In genomic region chr15:98989701-98990430, GRCm38 (mm10) we compare ENCODE assay signal across 12 mouse cellular contexts. TPM values are rescaled to one million over a fixed set of nuclear protein-coding genes. Genes with fewer than 3 reads are reported as not detected.
A peak's percentile ranks its signal among the peaks of the same experiment; 100 is the strongest.
DNase-seq lines count a peak whose midpoint lies in the region; ATAC-seq lines count a peak whose summit lies in the region.
"Had no signal": no experiment of that assay in that cellular context is flagged by ENCODE, and none has a peak within 500 bp of the region (broad histone marks: within the 10 kb centered on the region; RNA-seq: fewer than 3 reads in every experiment).

No protein-coding gene starts in this region.

- WGBS in embryonic facial prominence, embryonic 12.5 days, result 39% methylated on average over 11 of the region's 12 CpGs
- 13% methylated on average over 12 of the region's 12 CpGs for WGBS in hindbrain, embryonic 16.5 days
- 47% methylated on average over 9 of the region's 12 CpGs for WGBS in kidney, embryonic 16.5 days

- no peak overlapping the region for H3K9ac ChIP-seq in embryonic facial prominence, embryonic 12.5 days
- peak overlapping the region; percentile 72 for H3K9ac ChIP-seq in hindbrain, embryonic 16.5 days (ENCODE audit: low read depth, low read length)
- no peak overlapping the region for H3K9ac ChIP-seq in kidney, embryonic 16.5 days (replicated peaks; ENCODE audit: low read length)

- DNase-seq in heart, adult 11 months, result peak; percentile 87
- no peak for DNase-seq in heart, postnatal 25 days (ENCODE audit: low spot score)
- peak; percentile 45 for DNase-seq in retina, embryonic 14.5 days (ENCODE audit: low spot score)
- no peak for DNase-seq in ovary, postnatal 14 days (ENCODE audit: low spot score)
- DNase-seq: adrenal gland, adult 2 months; gastrocnemius, postnatal 25 days; kidney, adult 9 months; spleen, adult 18-20 months had no signal

- H3K9me3 ChIP-seq in embryonic facial prominence, embryonic 12.5 days, result no peaks in the 10 kb centered on the region
- H3K9me3 ChIP-seq in hindbrain, embryonic 16.5 days (ENCODE audit: control insufficient read depth, low read length), result no peaks in the 10 kb centered on the region
- H3K9me3 ChIP-seq in kidney, embryonic 16.5 days (ENCODE audit: low read length), result no peaks in the 10 kb centered on the region

- no peaks in the 10 kb centered on the region for H3K36me3 ChIP-seq in embryonic facial prominence, embryonic 12.5 days
- no peaks in the 10 kb centered on the region for H3K36me3 ChIP-seq in hindbrain, embryonic 16.5 days (ENCODE audit: control insufficient read depth, insufficient read depth, low read length)
- H3K36me3 ChIP-seq in kidney, embryonic 16.5 days (ENCODE audit: insufficient read depth, low read length), result no peaks in the 10 kb centered on the region

- H3K4me1 ChIP-seq in embryonic facial prominence, embryonic 12.5 days, result peaks cover 57% of the 10 kb centered on the region
- H3K4me1 ChIP-seq in hindbrain, embryonic 16.5 days (ENCODE audit: control insufficient read depth, insufficient read depth, low read depth, low read length), result peaks cover 58% of the 10 kb centered on the region
- peaks cover 42% of the 10 kb centered on the region for H3K4me1 ChIP-seq in kidney, embryonic 16.5 days (ENCODE audit: insufficient read depth, low read length)

- H3K27me3 ChIP-seq in embryonic facial prominence, embryonic 12.5 days, result no peaks in the 10 kb centered on the region
- no peaks in the 10 kb centered on the region for H3K27me3 ChIP-seq in hindbrain, embryonic 16.5 days (replicated peaks; ENCODE audit: control insufficient read depth, insufficient read depth, low read length)
- no peaks in the 10 kb centered on the region for H3K27me3 ChIP-seq in kidney, embryonic 16.5 days (ENCODE audit: insufficient read depth, low read length)

- intact Hi-C loops in heart, postnatal 25 days (cut with DNase I), result loop anchor here (5.0 kb wide), 1 partner anchor 53 kb away; no protein-coding TSS in a partner anchor

- 0 out of 2 replicates have a peak overlapping the region, but pooled peaks have one; percentile 64 for H3K4me2 ChIP-seq in embryonic facial prominence, embryonic 12.5 days (replicated peaks)
- H3K4me2 ChIP-seq in hindbrain, embryonic 16.5 days (ENCODE audit: low read length), result peak overlapping the region; percentile 73
- no peak overlapping the region for H3K4me2 ChIP-seq in kidney, embryonic 16.5 days (replicated peaks; ENCODE audit: low read depth, low read length)

- H3K27ac ChIP-seq in embryonic facial prominence, embryonic 12.5 days, result peak overlapping the region; percentile 30; the same call in 1 of the 2 replicates
- H3K27ac ChIP-seq in hindbrain, embryonic 16.5 days (ENCODE audit: low read depth, low read length), result peak overlapping the region; percentile 98
- H3K27ac ChIP-seq in kidney, embryonic 16.5 days (ENCODE audit: low read length), result no peak overlapping the region

- ATAC-seq in embryonic facial prominence, embryonic 12.5 days (ENCODE audit: insufficient number of reproducible peaks, insufficient read depth, low FRiP score, low TSS enrichment), result no peak
- no peak for ATAC-seq in hindbrain, embryonic 16.5 days
- no peak for ATAC-seq in frontal cortex, adult (ENCODE audit: low TSS enrichment)
- ATAC-seq in kidney, embryonic 16.5 days (ENCODE audit: low FRiP score, low TSS enrichment), result no peak

- no peak overlapping the region for H3K4me3 ChIP-seq in embryonic facial prominence, embryonic 12.5 days
- peak overlapping the region; percentile 12; the same call in 1 of the 2 replicates for H3K4me3 ChIP-seq in hindbrain, embryonic 16.5 days (ENCODE audit: low read length)
- H3K4me3 ChIP-seq in kidney, embryonic 16.5 days (ENCODE audit: low read length), result no peak overlapping the region

RNA-seq across cellular contexts. Expression of gene Tuba1a, which starts 36.4 kb away (rescaled TPM):
- 100 to 1,000 TPM in 1 of 2 experiments, 10 to 100 TPM in 1; 99.4 to 105 TPM for total RNA-seq in heart, postnatal 25 days (2021)
- 2,353 and 2,615 TPM in 2 replicates for polyA plus RNA-seq in embryonic facial prominence, embryonic 12.5 days (2016; fragmentation: Nextera tagmentation; extraction: Ambion mirVana)
- polyA plus RNA-seq in hindbrain, embryonic 16.5 days (2015; fragmentation: Nextera tagmentation; extraction: Ambion mirVana), result 15,480 and 15,543 TPM in 2 replicates
- polyA plus RNA-seq in kidney, embryonic 16.5 days (2015; fragmentation: Nextera tagmentation; extraction: Ambion mirVana), result 925 and 946 TPM in 2 replicates

RNA-seq across cellular contexts. Expression of gene Gm49450, which starts 36.5 kb away (rescaled TPM):
- total RNA-seq in heart, postnatal 25 days (2021), result not detected
- not detected in 2 replicates for polyA plus RNA-seq in embryonic facial prominence, embryonic 12.5 days (2016; fragmentation: Nextera tagmentation; extraction: Ambion mirVana)
- not detected in 2 replicates for polyA plus RNA-seq in hindbrain, embryonic 16.5 days (2015; fragmentation: Nextera tagmentation; extraction: Ambion mirVana)
- polyA plus RNA-seq in kidney, embryonic 16.5 days (2015; fragmentation: Nextera tagmentation; extraction: Ambion mirVana), result not detected in 2 replicates
- total RNA-seq: gastrocnemius, postnatal 25 days had no signal

RNA-seq across cellular contexts. Expression of gene Tuba1c, which starts 39.8 kb away (rescaled TPM):
- 10 to 100 TPM; 33.5 to 33.7 TPM for total RNA-seq in heart, postnatal 25 days (2021)
- 98.8 and 103 TPM in 2 replicates for polyA plus RNA-seq in embryonic facial prominence, embryonic 12.5 days (2016; fragmentation: Nextera tagmentation; extraction: Ambion mirVana)
- polyA plus RNA-seq in hindbrain, embryonic 16.5 days (2015; fragmentation: Nextera tagmentation; extraction: Ambion mirVana), result 20.8 and 23.3 TPM in 2 replicates
- polyA plus RNA-seq in kidney, embryonic 16.5 days (2015; fragmentation: Nextera tagmentation; extraction: Ambion mirVana), result 213 and 219 TPM in 2 replicates

RNA-seq across cellular contexts. Expression of gene Tuba1b, which starts 55.5 kb away (rescaled TPM):
- total RNA-seq in heart, postnatal 25 days (2021), result 100 to 1,000 TPM; 163 to 175 TPM
- polyA plus RNA-seq in embryonic facial prominence, embryonic 12.5 days (2016; fragmentation: Nextera tagmentation; extraction: Ambion mirVana), result 1,598 and 1,609 TPM in 2 replicates
- 1,672 and 1,683 TPM in 2 replicates for polyA plus RNA-seq in hindbrain, embryonic 16.5 days (2015; fragmentation: Nextera tagmentation; extraction: Ambion mirVana)
- polyA plus RNA-seq in kidney, embryonic 16.5 days (2015; fragmentation: Nextera tagmentation; extraction: Ambion mirVana), result 1,826 and 1,900 TPM in 2 replicates

Comparison
In these comparisons a context has a peak if more than half of its experiments do, and no peak if none do; other contexts are left out.
1. DNase-seq: peak in heart, adult 11 months (single experiment) and retina, embryonic 14.5 days (single experiment); none in heart, postnatal 25 days (single experiment) and ovary, postnatal 14 days (single experiment).